Mouse (Mus musculus): ENCODE data around the gene Cd300ld3. TPM values are rescaled to one million over a fixed set of nuclear protein-coding genes. Genes with fewer than 3 reads are reported as not detected.

Cd300ld3 gene
- total RNA-seq (2015), result 0.22 and 0.47 TPM in 2 replicates
- total RNA-seq (2017), result 0.78 TPM in 1 of 2 replicates, not detected in the other

DNA sequence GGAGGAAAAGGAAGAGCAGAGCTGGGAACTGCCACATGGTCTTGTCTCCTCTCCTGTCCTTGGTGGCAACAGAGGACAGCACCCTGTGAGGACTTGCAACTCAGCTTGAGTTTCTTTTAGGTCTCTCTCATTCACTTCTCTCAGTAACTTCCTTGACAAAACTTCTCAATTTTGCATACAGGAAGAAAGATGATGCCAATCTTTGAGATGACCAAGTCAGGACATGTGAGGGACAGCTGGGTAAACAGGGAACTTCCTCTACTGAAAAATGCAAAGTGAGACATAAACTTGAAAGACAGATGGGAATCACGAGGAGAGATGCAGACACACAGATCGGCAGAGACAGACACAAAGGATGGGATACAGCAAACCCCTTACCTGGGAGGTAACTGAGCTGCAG is at the start of gene Cd300ld3:
TSS of gene Cd300ld3 (minus strand) at position 151 of the 400 bp plus-strand sequence.
- no peak for ATAC-seq (replicated peaks; ENCODE audit: poor library complexity)

DNA sequence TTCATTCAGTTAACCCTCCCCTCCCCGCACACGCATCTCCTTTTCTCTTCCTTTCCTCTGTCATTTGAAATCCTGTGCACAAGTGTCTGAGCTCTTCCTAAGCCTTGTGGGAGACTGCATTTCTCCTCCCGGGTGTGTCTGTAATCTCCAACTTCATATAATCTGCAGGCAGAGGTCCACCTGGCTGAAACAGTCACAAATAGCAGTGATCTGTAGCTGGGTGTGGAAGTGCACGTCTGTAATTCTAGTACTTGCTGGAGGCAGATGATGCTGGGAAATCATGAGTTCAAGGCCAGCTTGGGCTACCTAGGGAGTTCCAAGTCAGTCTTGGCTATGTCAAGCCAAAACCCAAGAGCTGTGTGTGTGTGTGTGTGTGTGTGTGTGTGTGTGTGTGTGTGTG is 43.9 kb upstream of the Cd300ld3 start:
- ATAC-seq (replicated peaks; ENCODE audit: poor library complexity), result no peak

GRCm38 (mm10) chr11:115091362-115091901 is 43.2 kb upstream of the Cd300ld3 start, which contains the start of gene Rab37:
TSS of gene Rab37 (plus strand) at chr11:115091431.
- peak; percentile 70 for ATAC-seq (replicated peaks; ENCODE audit: poor library complexity)

GRCm38 (mm10) chr11:115089853-115090252 is 41.6 kb upstream of the Cd300ld3 start:
- ATAC-seq (replicated peaks; ENCODE audit: poor library complexity), result no peak

DNA sequence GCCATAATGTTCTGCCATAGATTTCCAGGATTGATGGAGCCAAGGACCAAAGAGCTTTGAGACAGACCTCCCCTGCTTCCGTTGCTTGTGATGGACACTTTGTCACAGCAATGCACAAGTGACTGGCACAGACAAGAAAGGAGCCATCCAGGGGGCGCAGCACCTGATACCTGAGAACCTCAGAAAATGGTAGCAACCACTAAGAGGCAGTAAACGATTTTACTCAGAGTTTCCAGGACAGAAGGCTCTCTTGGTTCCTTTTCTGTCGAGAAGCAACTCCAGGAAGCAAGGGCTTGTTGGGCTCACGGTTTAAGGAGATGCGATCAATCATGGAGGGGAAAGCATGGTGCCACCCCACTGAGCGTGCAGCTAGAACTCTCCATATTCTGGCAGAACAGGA is 38.0 kb upstream of the Cd300ld3 start:
- no peak for ATAC-seq (replicated peaks; ENCODE audit: poor library complexity)

GRCm38 (mm10) chr11:115085064-115085463 is 36.9 kb upstream of the Cd300ld3 start:
- ATAC-seq (replicated peaks; ENCODE audit: poor library complexity), result no peak

GRCm38 (mm10) chr11:115084595-115084994 is 36.4 kb upstream of the Cd300ld3 start:
- ATAC-seq (replicated peaks; ENCODE audit: poor library complexity), result no peak

GRCm38 (mm10) chr11:115083376-115084139 is 35.3 kb upstream of the Cd300ld3 start:
- peak; percentile 86 for ATAC-seq (replicated peaks; ENCODE audit: poor library complexity)

- ATAC-seq (replicated peaks; ENCODE audit: poor library complexity), result no peak
These were observed 34.0 kb upstream of the Cd300ld3 start for GRCm38 (mm10) chr11:115082196-115082595.

- no peak for ATAC-seq (replicated peaks; ENCODE audit: poor library complexity)
These were observed 33.2 kb upstream of the Cd300ld3 start for GRCm38 (mm10) chr11:115081373-115081772.

GRCm38 (mm10) chr11:115080886-115081285 is 32.7 kb upstream of the Cd300ld3 start:
- peak; percentile 73 for ATAC-seq (replicated peaks; ENCODE audit: poor library complexity)

- no peak for ATAC-seq (replicated peaks; ENCODE audit: poor library complexity)
These were observed 30.5 kb upstream of the Cd300ld3 start for GRCm38 (mm10) chr11:115078680-115079079.

GRCm38 (mm10) chr11:115077436-115077835 is 29.2 kb upstream of the Cd300ld3 start:
- no peak for ATAC-seq (replicated peaks; ENCODE audit: poor library complexity)

- no peak for ATAC-seq (replicated peaks; ENCODE audit: poor library complexity)
These were observed 27.6 kb upstream of the Cd300ld3 start for GRCm38 (mm10) chr11:115075859-115076258.

GRCm38 (mm10) chr11:115075407-115075806 is 27.2 kb upstream of the Cd300ld3 start:
- ATAC-seq (replicated peaks; ENCODE audit: poor library complexity), result no peak

GRCm38 (mm10) chr11:115073002-115073401 is 24.8 kb upstream of the Cd300ld3 start:
- ATAC-seq (replicated peaks; ENCODE audit: poor library complexity), result no peak

GRCm38 (mm10) chr11:115071631-115072294 is 23.6 kb upstream of the Cd300ld3 start:
- ATAC-seq (replicated peaks; ENCODE audit: poor library complexity), result peak; percentile 68

GRCm38 (mm10) chr11:115071015-115071551 is 22.9 kb upstream of the Cd300ld3 start:
- ATAC-seq (replicated peaks; ENCODE audit: poor library complexity), result no peak

DNA sequence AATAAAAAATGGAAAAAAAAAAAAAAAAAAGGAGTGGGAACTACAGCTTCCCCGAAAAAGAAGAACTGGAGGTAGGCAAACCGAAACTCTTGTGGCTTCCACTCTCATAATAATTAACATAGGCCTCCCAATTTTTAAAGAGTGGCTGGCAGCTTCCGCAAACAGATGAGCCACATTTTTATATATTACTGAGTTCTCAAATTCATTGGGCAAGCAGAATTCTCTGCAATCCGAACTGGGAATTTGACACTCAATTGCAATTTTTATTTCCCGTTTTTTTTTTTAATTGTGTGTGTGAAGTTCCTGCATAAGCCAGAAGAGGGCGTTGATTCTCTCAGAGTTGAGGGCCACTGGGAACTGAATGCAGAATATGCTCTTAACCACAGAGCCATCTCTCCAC is 18.6 kb upstream of the Cd300ld3 start:
- ATAC-seq (replicated peaks; ENCODE audit: poor library complexity), result peak; percentile 60

DNA sequence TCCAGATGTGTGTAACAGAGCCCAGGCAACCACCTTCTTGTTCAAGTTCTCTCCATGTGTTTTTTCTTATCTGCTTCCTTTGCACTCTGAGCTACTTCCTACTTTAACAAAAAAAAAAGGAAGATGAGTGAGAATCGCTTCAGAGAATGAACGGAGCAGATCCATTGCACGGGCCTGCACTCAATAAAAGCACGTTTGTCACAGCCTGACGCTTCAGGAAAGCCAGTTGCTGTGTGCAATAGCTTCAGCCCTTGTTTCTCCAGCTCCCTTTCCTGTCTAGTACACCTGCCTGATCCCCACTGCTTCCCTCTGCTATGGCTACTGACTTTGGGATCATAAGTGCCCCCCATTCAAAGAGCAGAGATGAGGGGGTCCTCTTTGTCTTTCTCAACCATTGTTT is 13.9 kb upstream of the Cd300ld3 start, which contains the start of gene Cd300e:
TSS of gene Cd300e (minus strand) at position 101 of the 400 bp plus-strand sequence.
- ATAC-seq (replicated peaks; ENCODE audit: poor library complexity), result peak; percentile 21; the same call in 1 of the 2 replicates

- ATAC-seq (replicated peaks; ENCODE audit: poor library complexity), result peak; percentile 57
These were observed 11.6 kb upstream of the Cd300ld3 start for GRCm38 (mm10) chr11:115059797-115060196.

Measured in megakaryocyte progenitor cell, adult 5-6 weeks (primary cell).